Mouse (Mus musculus): Measurements from ENCODE around the gene Park7.

Gene Park7

DNA sequence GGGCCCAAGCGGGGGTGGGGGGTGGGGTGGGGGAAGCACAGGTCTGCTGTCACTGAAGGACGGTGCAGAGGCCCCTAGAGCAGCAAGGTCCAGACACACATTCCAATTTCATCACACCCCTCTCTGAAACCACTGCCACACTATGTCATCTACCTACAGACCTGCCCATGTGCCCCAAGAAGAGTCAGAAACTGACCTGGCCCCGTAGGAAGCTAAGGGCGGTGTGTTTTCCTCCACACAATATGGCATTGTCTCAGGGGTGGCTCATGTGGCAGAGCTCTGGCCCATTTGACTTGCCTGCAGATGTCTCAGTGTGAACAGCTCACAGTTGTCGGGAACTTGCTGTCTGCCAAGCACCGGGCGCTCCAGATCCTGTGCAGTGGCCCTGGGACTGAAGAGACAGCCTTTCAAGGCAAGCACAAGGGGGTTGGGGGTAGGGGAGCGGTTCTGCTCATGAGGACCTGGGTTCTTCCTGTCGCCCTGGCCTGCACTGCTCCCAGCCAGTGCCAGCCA lies 42.0 kb downstream of the Park7 start:
- DNase-seq: no peak

DNA sequence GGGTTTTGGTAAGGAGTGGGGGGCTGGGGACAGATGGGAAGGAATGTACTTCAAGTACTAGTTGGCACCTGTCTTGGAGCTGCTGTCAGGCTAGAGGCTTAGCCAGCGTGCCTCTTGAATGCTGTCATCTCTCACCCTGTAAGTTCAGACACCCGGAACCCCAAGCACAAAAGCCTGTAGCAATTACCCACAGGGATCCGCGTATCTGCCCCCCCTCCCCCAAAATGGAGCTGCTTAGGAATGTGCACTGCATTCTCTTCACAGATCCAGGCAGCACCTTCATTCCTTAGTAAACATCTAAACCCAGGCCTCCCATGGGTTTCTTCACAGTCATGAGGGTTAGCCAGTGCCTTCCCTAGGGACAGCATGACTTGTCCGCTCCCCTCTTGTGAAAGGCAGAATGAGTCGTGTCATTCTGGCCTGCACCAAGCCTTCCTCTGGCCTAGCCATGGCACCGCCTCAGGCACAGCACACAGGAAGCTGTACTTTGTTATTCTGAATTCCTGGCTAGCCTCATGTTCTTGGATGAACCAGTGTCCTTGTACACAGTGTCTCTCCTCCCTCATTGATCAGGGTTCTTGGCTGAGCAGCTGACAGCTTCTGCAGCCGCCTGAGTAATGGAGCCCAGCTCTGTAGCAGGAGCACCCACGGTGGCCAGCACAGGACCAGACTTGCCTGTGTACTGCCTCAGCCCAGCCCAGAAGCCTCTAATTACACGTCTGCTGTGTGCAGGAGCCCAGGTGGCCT lies 42.7 kb downstream of the Park7 start:
- DNase-seq: no peak

DNA sequence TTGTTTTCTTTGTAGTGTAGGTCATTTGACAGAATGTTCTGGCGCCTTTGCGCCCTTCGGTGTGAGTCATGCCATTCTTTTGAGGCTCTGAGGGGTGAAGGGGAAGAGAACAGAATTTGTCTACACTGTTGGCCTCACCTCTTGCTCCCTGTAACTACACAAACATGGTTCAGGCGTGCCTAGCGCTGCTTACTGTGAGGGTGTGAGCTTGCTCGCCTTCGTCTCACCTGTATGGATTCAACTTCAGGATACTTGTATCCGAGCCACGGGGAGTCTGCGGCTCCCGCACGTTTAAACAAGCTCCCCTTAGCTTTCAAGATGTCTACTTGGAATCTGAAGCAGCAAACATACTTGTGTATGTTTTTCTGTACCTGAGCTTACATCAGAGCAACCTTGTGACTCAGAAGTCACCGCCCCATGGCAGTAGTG lies 43.3 kb downstream of the Park7 start:
- no peak for DNase-seq

DNA sequence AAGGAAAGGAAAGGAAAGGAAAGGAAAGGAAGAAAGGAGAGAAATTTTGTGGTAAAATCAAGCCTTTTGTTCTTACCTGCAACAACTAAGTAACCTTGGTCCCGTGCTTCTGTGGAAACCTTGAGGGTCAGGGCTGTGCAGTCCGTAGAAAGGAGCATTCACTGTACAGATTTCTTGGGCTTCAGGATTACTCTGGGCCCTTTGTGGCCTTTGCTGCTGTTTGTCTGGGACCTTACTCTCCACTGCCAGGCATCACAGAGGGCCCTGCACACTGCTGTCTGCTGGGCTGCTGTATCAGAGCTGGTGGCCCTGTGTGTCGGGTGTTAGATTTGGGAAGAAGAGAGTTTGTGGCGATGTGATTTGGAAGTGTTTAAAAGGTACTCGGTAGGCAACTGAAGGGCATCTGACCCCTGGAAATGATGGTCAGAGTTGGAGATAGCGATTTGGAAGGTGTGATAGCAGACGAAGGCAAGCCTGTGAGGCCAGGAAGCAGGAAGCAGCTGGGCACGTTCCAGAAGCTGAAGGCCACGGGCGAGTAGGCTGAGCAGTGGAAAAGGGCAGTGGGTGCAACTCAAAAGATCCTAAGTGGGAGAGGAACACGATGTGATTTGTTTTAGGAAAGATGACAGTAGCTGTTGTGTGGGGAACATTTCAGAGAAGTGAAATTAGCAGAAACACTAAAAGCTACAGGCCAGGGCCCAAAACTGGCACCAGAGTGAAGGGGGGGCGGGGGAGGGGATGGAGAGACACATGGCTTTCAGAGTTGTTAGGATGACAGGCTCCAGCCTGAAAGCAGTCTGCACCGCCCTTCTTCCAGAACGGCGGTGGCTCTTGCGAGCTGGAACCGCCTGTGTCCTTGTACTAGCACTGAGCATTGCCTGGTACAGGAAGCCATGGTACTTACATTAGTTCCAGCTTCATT lies 44.7 kb downstream of the Park7 start:
- DNase-seq: no peak

DNA sequence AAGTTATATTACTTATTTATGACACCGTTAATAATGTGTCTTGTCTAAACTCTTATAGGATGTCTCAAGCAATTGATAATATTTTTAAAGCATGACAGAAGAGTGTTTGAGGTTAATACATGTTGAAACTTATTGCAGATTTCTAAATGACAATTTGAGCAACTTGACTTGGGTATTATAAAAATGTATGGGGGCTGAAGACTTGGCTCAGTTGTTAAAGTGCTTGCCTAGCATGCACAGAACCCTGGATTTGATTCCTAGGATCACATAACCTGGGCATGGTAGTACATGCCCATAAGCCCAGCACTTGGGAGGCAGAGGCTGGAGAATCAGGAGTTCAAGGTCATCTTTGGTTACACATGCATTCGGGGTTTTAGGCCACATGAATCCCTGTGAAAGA lies 45.4 kb downstream of the Park7 start:
- no peak for DNase-seq

DNA sequence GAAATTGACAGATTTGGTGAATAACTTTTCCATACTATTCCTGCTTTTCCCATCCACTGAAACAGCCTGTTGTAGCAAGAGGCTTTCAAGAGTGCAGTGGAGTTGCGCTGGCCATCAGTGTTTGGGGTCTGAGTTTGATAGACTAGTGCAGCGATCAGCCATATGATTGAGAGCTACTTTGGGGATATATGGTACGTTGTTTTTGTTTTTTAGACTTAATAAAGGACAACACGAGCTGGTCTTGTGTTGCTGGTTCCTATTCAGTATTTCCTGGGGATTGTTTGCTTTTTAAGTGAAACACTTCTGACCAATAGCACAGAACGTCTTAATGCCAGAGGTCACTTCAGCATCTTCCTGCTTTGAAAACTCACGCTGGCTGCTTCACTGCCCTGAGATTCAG lies 46.1 kb downstream of the Park7 start:
- no peak for DNase-seq

DNA sequence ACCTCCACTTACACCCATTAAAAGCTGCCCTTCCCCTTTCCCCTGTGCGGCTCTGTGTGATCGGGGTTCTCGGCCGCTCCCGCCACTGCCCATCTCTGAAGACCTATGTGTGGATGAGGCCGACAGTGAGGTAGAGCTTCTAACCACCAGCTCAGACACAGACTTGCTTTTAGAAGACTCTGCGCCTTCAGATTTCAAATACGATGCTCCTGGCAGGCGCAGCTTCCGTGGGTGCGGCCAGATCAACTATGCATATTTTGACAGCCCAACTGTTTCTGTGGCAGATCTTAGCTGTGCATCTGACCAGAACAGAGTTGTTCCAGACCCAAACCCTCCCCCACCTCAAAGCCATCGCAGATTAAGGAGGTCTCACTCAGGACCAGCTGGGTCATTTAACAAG lies 47.7 kb downstream of the Park7 start:
- no peak for DNase-seq

DNA sequence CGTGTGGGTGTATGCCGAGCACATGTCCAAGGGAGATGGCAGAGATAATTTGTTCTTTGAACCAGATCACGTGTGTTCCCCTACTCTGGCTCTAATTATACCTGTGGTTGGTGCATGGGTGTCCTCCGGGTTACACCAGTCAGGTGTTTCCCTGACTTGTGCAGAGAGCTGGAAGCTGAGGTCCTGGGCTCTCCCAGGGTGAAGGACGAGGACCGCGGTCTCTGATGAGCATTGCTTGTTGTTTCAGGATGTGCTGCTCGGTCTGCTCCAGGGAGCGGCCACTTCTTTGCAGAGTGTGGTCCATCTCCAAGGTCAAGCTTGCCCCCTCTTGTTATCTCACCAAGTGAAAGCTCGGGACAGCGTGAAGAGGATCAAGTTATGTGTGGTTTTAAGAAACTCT lies 48.2 kb downstream of the Park7 start:
- no peak for DNase-seq

DNA sequence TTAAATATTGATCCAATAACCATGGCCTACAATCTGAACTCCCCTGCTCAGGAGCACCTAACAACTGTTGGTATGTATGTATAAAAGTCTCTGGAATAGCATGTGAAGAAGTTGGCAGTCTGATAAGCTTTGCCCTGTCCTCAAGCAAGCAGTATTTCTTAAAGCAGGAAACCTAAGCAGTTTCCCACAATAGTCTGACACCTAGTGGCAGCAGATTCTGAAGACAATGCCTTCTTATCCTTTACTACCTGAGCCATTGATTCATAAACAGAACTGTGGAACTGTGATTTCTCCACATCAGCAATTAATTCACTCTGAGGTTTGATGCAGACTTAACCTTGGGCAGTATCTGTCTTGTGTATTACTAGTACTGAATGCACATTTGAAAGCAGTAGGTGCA lies 48.9 kb downstream of the Park7 start:
- DNase-seq: no peak

DNA sequence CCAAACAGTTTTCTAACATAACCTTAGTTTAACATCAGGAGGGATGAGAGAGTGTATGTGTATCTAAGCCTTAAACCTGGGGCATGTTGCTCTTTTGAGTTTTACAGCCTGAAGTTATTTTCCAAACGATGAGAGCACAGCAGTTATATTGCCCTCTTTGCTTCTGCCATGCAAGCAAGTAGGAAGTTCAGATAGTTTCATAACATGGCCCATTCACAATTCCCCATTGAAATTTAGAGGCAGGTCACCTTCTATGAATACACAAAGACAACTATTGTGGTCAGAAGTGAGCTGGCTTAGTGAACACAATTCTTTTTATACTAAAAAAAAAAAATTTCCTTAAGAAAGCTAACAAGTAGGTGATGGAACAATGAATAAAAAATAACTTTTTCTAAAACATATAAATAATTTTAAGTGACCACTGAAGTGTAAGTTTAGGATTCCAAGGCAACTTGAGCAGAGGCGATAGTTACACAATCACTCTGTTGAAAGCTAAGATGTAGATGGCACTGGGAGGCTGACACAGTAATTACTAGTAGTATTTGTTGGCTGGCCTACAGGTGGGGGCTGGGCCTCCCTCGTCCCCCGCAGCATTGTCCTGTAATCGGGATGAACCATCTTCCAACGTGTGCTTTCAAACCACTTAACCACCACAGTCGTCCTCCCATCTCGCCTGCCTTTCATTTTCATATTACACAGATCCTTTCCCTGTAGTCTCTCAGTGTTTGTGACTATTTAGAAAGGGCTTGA lies 51.4 kb downstream of the Park7 start:
- DNase-seq: no peak

DNA sequence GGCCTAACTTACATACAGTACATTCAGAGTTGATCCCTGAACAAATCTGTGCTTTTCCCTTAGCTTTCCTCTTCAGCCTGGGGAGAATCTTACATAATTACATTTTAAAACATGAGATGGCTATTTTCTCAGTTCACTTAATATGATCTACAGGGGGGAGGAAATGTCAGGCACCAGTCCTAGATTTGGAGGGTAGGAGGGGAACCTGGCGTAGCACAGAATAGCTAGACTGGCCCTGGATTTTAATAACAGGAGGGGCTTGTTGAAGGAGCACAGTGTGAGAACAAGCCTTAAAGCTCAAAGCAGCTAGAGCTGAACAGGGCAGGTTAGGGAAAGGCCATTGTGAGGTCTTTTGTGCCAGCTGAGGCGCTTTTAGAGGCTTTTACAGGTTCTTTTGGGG lies 53.1 kb downstream of the Park7 start:
- no peak for DNase-seq

DNA sequence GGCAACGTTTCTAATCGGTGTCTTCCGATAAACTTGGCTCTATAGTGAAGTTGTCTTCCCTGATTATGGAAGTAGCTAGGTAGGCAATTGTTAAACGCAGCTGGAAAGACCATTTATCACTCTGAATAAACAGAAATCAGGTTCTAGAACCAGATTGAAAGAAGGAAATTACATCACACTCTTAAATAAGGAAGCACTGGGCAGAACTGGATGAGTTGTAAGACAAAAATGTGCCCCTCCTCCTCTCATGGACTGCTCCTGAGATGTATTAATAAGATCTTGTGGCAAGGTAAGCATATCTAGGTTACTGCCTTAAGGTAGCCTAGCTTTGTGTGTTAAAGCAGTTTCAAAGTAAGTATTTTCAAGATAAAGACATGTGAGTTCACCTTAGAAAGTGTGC lies 53.7 kb downstream of the Park7 start:
- no peak for DNase-seq

DNA sequence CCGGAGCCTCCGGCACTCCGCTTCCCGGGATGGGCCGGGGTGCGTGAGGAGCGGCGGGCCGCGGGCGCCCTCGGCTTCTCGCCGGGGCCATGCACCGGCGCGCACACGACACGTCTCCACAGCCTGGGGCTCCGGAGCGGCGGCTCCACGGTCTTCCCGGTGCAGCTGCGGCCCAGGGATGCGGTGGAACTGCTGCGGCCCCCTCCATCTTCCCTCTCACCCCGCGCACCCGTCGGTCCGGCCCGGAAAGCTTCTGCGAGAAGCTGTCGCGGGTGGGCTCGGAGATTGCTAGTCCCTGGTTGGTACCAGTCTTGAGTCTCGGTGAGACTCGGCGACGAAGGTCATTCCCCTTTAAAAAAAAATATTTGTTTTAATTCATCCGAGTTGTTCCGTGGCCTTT lies 58.9 kb downstream of the Park7 start:
- DNase-seq: no peak

DNA sequence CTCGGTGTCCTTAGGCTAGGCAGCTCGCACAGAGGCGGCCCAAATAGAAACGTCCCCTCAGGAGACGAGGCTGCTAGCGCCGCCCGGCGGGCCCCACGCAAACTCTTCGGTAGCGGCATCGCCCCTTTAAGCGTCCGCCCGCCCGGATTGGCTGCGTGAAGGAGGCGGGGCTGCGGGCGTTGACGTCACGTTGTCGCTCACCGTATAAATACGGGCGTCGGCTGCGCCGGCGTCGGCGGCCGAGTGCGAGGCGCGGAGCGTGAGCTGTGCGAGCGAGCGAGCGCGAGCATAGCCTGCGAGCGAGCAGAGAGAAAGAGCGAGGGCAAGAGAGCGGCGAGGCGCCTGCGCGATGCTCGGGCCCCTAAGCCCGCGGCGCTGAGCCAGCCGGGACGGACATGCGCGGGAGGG lies 59.4 kb downstream of the Park7 start:
- peak; percentile 95 for DNase-seq

DNA sequence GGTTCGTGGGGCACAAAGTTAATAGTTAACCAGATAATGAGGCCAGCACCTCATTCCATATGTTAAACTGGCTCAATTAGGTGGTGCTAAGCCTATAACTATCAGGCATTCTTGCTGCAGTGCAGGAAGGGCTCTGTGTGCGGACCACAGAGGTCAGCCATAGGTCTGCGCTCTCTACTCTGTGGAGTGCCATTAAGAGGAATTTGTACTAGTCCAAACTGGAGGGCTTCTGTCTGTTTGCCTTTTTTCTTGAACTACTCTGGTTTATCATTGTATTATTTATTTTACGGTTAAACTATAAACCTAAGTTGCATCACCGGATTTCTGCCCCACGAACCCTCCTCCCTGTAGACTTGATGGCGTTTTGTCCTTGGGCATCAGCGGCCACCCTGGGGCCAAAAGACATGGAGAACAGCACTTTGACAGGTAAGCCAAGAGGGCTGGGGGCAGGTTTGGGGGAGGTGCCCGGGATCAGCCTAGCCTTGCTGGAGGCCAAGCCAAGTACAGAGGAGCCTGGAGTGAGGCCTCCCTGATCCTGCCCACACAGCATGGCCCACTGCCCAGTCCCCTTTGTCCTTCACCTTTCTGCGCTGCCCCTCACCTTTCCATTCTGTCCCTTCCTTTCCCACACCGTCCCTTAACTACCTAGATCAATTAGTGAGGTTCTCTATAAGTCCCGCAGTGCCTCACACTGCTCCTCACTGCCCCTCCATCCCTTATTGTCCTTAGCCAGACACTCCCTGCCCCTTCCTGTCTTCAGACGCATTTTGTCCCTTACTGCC lies 60.4 kb downstream of the Park7 start, which contains the start of gene Errfi1:
Gene Errfi1 (plus strand): TSS at position 240 of the 782 bp plus-strand sequence.
- peak; percentile 19 for DNase-seq

DNA sequence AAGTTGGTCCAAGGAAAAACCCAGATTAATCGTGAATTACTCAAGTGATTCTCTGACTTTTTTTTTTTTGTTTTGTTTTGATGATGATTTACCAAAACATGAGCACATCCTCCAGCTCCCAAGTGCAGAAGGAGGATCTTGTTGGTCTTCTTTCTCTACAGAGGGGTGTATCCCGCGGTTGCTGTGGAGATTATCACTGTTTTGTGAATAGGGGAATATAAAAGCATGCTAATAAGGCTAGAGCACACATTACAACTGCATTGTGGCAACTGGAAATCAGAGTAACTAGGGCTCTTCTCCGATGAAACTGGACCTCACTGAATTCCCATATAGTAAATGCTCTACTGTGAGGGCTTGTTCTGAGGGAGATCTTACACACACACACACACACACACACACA lies 61.8 kb downstream of the Park7 start:
- no peak for DNase-seq

DNA sequence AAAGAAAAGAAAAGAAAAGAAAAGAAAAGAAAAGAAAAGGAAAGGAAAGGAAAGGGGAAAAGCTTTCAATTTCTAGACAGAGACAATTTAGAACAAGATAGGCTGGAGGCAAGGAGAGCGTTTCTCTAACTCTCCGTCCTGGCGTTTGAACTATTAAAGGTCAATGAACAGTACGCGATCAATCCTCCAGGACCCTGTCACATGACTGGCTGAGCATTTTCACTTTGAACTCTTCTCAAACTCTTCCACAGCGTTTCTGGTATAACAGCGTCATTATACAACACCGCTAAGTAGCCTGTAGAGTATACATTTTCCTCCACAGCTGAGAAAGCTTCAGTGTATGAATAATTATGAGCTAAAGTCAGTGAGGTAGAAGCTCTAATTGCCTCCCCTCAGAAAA lies 62.2 kb downstream of the Park7 start:
- DNase-seq: no peak

DNA sequence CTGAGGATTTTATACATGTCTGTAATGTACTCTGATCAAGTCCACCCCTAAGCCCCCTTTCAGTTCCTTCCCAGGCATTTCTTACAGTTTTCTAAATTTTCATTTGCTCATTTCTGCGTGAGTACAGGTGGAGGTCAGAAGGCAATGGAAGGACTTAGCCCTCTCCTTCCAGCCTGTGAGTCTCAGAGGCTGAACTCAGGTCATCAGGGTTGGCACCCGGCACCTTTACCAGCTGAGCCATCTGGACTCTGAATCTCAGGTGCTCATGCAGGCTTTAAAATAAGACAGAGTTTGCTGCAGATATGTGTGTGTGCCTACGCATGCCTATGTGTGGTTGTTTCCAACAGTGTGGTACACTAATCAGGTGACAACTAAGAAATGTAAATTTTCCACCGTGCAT lies 63.3 kb downstream of the Park7 start:
- DNase-seq: no peak

DNA sequence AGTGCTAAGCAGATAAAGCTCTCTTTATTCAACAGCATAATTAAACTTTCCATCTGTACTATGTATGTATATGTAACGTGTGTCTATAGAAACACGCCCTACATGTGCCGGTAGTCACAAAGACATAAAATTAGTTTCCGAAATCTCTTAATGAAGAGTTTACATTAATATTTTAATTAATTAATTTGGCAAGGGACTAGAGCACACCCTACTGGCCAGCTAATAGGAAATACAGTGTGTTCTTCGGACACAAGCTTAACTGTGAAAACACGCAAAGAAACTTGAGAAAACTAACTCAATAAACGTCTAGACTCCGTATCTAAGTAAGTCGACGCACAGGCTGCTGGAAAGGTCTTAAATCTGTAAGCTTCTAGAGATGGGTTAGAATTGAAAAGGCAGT lies 64.3 kb downstream of the Park7 start:
- no peak for DNase-seq

All from cerebellum, adult 11 months (tissue).